Mouse (Mus musculus): ENCODE data around the gene Fbxo2.
A peak's percentile ranks its signal among the peaks of the same experiment; 100 is the strongest.

The Fbxo2 gene

GRCm38 (mm10) chr4:148143721-148144120 lies 16.7 kb upstream of the Fbxo2 start:
- DNase-seq (ENCODE audit: low read depth, low spot score), result no peak

DNA sequence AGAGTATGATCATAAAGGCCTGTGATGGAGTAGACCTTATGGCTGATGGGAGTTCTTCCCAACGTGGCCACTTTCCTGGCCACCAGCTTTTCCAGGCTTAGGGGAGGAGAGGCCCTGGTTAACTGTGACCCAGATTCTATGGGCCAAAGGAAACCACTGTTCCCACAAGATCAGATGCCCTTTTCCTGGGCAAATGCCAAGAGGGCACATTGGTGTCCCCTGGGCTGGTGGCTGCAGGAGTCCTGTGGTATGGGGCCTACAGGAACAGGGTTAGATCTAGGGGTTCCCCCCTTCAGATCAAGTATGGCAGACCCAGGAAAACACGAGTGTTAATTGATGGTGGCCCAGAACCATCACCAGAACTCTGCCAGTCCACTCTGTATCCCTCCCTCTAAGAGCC lies 12.7 kb upstream of the Fbxo2 start:
- DNase-seq (ENCODE audit: low read depth, low spot score), result no peak

DNA sequence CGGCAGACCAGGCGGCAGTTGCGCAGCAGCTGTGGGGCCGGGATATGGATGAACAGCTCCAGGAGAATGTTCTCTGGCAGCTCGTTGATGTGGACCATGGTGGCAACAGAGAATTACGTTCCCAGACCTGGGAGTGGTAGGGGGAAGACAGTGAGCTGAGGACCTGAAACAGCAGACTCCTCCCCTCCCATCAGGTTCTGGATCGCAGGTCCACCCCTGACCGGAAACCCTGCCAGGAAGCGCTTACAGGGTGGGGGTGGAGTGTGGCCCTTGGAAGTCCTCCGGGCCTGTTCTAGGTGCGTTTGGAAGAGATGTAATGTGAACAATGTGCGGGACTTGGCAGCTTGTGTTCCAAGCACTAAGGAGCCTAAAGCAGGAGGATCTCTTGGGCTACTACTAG lies 10.9 kb upstream of the Fbxo2 start:
- DNase-seq (ENCODE audit: low read depth, low spot score), result no peak

DNA sequence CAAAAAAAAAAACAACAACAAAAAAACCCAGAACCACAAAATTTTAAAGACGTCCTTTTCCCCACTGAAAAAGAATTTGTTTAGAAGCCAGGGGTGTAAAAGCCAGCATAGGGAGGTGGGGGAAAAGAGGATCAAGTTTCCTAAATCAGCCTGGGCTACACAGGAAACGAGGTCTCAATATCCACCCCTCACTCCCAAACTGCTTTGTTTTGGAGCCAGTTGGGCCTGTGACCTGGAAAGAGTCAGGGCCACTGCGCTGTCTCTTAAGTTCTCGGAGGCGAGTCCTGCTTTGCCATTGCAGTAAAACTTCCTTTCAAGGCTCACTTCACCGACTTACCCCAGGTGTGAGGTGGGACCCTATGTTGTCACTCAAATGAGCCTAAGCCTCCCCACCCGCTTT lies 10.2 kb upstream of the Fbxo2 start:
- no peak for DNase-seq (ENCODE audit: low read depth, low spot score)

DNA sequence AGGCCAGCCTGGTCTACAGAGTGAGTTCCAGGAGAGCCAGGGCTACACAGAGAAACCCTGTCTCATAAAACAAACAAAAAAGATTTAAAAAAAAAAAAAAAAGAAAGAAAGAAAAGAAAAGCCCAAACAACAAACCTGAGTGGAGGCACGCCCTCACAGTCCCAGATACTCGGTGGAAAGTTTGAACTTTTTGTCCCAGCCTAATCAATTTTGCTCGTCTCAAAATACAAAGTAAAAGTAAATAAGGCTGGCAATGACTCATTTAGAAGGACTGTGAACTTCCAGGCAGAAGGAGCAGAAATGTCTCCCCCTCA lies 9.5 kb upstream of the Fbxo2 start:
- DNase-seq (ENCODE audit: low read depth, low spot score), result no peak

DNA sequence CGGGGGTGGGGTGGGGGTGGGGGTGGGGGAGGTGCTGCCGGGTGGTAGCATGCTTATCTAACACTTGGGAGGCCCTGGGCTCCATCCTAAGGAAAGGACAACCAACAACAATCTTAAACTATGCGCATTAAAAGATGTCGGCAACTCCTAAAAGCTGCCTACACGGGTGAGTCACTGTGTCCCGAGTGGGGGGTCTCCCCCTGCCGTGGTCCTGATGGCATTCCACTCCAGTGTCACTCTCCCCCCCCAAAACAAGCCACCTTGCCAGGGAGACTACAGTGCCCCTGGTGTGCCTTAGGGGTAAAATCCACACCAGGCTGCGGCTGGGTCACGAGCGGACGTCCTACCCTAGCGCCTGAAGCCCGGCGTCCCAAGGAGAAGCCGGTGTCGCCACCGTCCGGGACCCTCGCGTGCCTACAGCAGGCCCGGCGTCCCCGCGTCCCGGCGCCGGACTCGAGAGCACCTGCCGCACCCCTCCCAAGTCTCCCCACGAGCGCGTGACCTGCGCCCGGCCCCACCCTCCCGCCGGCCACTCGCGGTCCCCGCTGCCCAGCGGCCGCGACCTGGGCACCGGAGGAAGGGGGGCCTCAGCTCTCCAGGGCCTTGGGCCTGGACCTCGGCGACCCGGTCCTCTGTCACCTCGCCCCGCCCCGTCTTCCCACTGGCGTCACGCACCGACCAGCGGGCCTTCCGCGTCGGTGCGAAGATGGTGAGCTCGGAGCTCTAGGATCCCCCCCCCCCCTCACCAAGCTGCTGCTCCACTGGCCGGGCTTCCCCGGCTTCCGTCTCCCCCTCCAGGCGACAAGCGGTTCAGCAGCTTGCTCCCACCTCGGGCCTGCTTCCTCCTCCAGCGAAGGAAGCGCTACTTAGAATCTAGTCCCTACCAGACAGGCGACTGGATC lies 8.9 kb upstream of the Fbxo2 start, which contains the start of gene Fbxo6:
TSS of gene Fbxo6 (minus strand) at position 874 of the 902 bp plus-strand sequence.
- DNase-seq (ENCODE audit: low read depth, low spot score), result peak; percentile 95

GRCm38 (mm10) chr4:148152547-148152946 lies 7.9 kb upstream of the Fbxo2 start:
- DNase-seq (ENCODE audit: low read depth, low spot score), result no peak

DNA sequence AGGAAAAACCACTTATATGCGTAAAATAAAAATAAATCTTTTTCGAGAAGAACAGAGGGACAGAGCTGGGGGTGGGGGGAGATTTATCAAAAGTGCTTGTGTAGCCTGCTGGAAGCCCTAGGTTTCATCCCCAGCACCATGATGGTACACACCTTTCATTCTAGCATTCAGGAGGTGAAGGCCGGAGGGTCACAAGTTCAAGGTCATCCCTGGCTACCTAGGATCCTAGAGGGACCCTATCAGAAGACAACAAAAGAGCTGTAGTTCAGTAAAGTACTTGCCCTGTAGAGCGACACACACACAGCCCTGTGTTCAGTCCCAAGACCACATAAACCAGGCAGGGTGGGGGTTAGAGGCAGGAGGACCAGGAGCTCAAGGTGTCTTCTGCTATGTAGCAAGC lies 6.4 kb upstream of the Fbxo2 start:
- DNase-seq (ENCODE audit: low read depth, low spot score), result no peak

DNA sequence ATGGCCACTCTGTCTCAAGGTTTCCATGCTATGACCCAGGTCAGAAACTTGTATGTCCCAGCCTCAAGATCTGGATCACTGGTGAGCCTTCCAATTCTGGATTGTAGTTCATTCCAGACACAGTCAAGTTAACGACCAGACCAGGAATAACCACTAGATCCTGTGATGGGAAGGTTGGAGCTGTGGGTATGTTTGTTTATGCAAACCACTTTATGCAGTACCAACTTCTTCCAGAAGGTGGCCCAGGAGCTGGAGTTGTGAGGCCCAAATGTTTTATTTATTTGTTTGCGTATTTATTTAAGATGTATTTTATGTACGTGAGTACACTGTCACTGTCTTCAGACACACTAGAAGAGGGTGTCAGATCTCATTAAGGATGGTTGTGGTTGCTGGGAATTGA lies 5.4 kb upstream of the Fbxo2 start:
- peak; percentile 48 for DNase-seq (ENCODE audit: low read depth, low spot score)

DNA sequence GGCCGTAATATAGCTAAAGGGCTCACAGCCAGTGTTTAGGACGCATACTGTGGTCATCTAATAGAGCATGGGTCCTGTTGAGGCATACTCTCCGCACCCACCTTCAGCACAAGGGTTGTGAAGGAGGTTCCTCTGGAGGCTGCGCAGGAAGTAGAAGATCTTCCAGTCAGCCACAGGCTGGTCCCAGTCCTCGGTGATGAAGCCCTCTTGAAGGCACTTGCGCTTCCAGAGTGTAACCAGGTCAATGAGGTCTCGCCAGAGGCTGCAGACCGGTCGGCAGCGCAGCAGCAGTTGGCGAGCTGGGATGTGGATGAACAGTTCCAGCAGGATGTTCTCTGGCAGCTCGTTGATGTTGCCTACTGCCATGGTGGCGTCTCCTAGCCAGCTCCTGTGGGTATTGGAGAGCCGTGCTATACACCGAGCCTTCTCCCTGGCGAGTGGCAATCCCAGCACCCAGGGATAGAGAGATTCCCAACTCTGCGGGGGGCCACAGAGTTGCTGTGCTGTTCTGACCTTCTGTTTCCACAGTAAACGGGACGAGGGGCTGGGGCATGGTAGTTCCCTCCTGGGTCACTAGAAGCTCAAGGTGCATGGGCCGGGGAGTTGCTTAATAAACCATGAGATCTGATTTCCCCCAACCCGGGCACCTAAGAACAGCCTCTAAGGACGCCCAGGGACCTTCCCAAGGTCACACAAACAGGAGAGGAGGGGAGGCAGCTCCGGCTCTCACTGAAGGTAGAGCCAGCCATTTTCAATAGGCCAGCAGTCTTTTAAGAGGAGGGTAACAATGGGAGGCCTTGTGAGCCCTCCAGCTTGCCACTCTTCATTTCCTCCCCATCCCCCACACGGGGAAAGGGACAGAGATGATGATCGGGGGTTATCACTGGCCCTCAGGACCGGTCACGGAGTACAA lies 1.7 kb upstream of the Fbxo2 start:
- no peak for DNase-seq (ENCODE audit: low read depth, low spot score)

GRCm38 (mm10) chr4:148159544-148160435 lies 631 bp upstream of the Fbxo2 start:
- DNase-seq (ENCODE audit: low read depth, low spot score), result peak; percentile 91

DNA sequence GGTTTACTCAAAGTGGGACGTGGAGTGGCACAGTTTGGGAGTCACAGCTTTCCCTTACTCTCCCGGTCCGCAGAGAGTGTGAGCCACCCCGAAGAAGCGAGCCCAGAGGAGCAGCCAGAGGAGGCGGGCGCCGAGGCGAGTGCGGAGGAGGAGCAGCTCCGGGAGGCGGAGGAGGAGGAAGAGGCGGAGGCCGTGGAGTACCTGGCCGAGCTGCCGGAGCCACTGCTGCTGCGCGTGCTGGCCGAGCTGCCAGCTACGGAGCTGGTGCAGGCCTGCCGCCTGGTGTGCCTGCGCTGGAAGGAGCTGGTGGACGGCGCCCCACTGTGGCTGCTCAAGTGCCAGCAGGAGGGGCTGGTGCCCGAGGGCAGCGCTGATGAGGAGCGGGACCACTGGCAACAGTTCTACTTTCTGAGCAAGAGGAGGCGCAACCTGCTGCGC lies 3.6 kb downstream of the Fbxo2 start:
- DNase-seq (ENCODE audit: low read depth, low spot score), result peak; percentile 83

DNA sequence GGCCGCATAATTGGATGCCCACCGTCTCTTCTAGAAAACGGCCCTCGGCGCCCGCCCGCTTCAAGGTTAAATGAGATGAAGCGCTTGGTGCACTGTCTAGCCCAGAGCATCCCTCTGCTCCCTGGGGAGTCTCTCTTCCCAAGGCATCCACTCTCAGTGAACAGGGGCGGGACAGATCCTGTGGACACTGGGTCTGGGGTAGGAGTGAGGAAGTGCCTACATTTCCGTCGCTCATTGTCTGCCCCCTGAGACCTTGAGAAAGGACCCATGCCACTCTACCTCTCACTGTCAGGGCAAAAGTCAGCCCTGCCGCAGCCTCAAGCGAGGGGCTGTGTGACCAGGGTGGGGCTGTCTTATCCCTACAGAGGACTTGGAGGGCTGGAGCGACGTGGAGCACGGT lies 4.0 kb downstream of the Fbxo2 start:
- DNase-seq (ENCODE audit: low read depth, low spot score), result no peak

- no peak for DNase-seq (ENCODE audit: low read depth, low spot score)
These were observed 5.1 kb downstream of the Fbxo2 start for GRCm38 (mm10) chr4:148165551-148165950.

GRCm38 (mm10) chr4:148166431-148166830 lies 6.0 kb downstream of the Fbxo2 start:
- DNase-seq (ENCODE audit: low read depth, low spot score), result no peak

GRCm38 (mm10) chr4:148166986-148167385 lies 6.6 kb downstream of the Fbxo2 start:
- DNase-seq (ENCODE audit: low read depth, low spot score), result peak; percentile 69

- DNase-seq (ENCODE audit: low read depth, low spot score), result peak; percentile 74
These were observed 7.9 kb downstream of the Fbxo2 start for GRCm38 (mm10) chr4:148168287-148168686.

DNA sequence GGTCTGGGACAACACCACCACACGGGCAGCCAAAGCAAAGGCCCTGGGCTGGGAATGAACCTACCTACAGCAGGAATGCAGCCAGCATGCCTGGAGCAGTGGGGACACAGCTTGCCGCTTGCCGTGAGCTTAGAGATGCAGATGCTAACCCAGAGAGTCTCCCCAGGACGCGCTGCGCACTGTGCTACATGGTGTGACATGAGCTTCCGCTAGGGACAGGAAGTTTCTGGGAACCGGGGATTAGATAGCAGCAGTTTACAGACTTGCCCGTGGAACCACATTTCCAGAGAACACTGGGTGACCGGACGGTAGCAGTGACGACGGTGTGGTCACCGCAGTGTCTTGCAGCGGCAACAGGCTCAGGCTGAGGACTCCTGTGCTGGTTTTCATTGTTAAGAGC lies 9.2 kb downstream of the Fbxo2 start:
- no peak for DNase-seq (ENCODE audit: low read depth, low spot score)

- DNase-seq (ENCODE audit: low read depth, low spot score), result peak; percentile 61
These were observed 10.4 kb downstream of the Fbxo2 start for GRCm38 (mm10) chr4:148170842-148171241.

DNA sequence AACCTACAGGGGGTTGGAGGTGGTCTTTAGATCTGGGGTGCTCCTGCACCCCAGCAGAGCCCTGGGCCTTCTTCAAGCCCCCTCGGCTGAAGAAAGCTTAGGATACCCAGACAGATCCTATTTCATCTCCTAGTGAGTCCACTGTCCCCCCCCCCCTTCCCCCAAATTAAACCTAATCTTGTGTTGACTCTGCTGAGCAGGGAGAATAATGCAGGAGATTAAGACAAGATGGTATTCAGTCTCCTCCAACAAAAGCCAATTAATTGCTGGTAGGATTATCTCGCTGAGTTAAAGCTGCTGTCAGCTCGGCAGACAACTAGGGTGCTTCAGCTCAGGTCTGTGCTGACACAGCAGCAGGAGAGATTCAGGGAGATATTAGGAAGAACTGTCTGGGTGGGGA lies 10.8 kb downstream of the Fbxo2 start:
- DNase-seq (ENCODE audit: low read depth, low spot score), result no peak

- DNase-seq (ENCODE audit: low read depth, low spot score), result no peak
These were observed 13.5 kb downstream of the Fbxo2 start for GRCm38 (mm10) chr4:148173811-148174494.
